Mouse (Mus musculus): Measurements from ENCODE around the gene Dgke. TPM values are rescaled to one million over a fixed set of nuclear protein-coding genes. Genes with fewer than 3 reads are reported as not detected.
A peak's percentile ranks its signal among the peaks of the same experiment; 100 is the strongest.

Dgke gene
- polyA plus RNA-seq, 1 experiment from 2014 or later: 4.5 TPM

- H3K9ac ChIP-seq (ENCODE audit: low read length): no peak overlapping the region
- H3K4me2 ChIP-seq (ENCODE audit: low read depth, low read length): no peak overlapping the region
- ATAC-seq (ENCODE audit: low read depth): no peak
- no peaks in the 10 kb centered on the region for H3K36me3 ChIP-seq (ENCODE audit: control insufficient read depth, insufficient read depth, low read length)
- no peaks in the 10 kb centered on the region for H3K9me3 ChIP-seq (ENCODE audit: control insufficient read depth, low read length)
- no peak overlapping the region for H3K4me3 ChIP-seq (ENCODE audit: low read length)
- no peaks in the 10 kb centered on the region for H3K4me1 ChIP-seq (replicated peaks; ENCODE audit: control insufficient read depth, insufficient read depth, low read length)
- no peak overlapping the region for H3K27ac ChIP-seq (ENCODE audit: low read length)
- WGBS: 73% methylated on average over 16 of the region's 16 CpGs
- H3K27me3 ChIP-seq (ENCODE audit: control insufficient read depth, insufficient read depth, low read depth, low read length): no peaks in the 10 kb centered on the region
Measured at GRCm38 (mm10) chr11:89078996-89079680, 12.5 kb upstream of the Dgke start.

DNA sequence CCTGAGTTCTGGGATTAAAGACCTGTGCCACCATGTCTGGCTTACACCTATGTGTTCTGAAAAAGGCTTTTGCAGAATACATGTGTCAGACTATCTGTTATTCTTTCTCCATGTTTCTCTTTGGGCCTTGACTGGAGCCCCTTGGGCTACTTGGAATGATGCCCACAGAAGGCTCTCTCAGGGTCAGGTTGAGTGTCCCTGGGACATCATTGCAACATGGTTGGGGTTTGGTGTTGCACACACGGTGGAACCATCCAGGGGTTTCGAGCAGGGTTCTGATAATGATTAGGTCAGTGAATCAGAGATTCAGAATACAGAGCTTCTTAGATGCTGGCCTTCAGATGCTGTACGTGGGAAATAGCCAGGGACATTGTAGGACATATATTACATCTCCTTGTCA, 11.7 kb upstream of the Dgke start:
- Histone ChIP-seq H3K4me3 (ENCODE audit: low read length) (no peak overlapping the region), H3K4me2 (ENCODE audit: low read depth, low read length) (no peak overlapping the region), H3K36me3 (ENCODE audit: control insufficient read depth, insufficient read depth, low read length) (no peaks in the 10 kb centered on the region), H3K9ac (ENCODE audit: low read length) (no peak overlapping the region), H3K27me3 (ENCODE audit: control insufficient read depth, insufficient read depth, low read depth, low read length) (no peaks in the 10 kb centered on the region), H3K9me3 (ENCODE audit: control insufficient read depth, low read length) (no peaks in the 10 kb centered on the region), H3K4me1 (replicated peaks; ENCODE audit: control insufficient read depth, insufficient read depth, low read length) (no peaks in the 10 kb centered on the region), H3K27ac (ENCODE audit: low read length) (no peak overlapping the region)
- WGBS: 80% methylated on average over 3 of the region's 3 CpGs
- ATAC-seq (ENCODE audit: low read depth): no peak

DNA sequence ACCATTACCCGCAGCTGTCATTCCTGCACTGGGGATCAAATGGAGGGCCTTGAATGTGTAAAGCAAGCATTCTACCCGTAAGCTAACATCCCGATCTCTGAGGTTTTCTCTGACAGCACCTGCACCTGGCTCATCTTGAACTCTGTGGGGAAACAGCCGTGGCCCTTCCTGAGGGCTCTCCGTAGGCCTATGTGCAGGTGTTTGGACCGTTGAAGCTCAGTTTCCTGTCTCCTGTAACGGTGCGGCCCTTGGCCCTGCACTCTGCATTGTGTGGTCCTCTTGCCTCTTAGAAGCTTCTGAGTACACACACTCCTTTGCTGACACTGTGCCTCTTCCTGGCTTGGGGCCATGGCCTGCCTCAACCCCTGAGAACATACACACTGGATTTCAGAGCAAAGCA, 11.0 kb upstream of the Dgke start:
- Histone ChIP-seq H3K36me3 (ENCODE audit: control insufficient read depth, insufficient read depth, low read length) (no peaks in the 10 kb centered on the region), H3K27me3 (ENCODE audit: control insufficient read depth, insufficient read depth, low read depth, low read length) (no peaks in the 10 kb centered on the region), H3K4me1 (replicated peaks; ENCODE audit: control insufficient read depth, insufficient read depth, low read length) (no peaks in the 10 kb centered on the region), H3K4me2 (ENCODE audit: low read depth, low read length) (no peak overlapping the region), H3K27ac (ENCODE audit: low read length) (no peak overlapping the region), H3K9me3 (ENCODE audit: control insufficient read depth, low read length) (no peaks in the 10 kb centered on the region), H3K4me3 (ENCODE audit: low read length) (no peak overlapping the region), H3K9ac (ENCODE audit: low read length) (no peak overlapping the region)
- 0 out of 2 replicates have a peak, but pooled peaks have one; percentile 26 for ATAC-seq (ENCODE audit: low read depth)
- 68% methylated on average over 8 of the region's 8 CpGs for WGBS

DNA sequence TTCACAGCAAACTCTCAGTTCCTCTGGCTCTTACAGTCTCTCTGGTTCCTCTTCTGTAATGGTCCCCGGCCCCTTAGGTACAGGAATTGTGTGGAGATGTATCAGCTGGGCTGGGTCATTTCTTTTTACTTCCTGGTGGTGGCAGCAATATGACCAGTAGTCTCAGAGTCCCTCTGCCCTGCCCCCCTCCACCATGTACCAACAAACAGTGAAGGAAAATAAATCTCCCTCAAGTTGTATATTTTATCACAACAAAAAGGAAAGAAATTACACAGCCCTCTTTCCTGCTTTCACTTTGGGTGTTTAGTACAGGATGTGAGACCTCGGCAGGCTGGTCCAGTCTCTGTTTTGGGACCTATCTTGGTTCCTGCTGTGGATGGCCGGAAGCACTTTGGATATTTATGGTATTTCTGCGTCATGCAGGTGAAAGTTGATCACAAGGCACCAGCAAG, 9.7 kb upstream of the Dgke start:
- no peaks in the 10 kb centered on the region for H3K9me3 ChIP-seq (ENCODE audit: control insufficient read depth, low read length)
- 57% methylated on average over 4 of the region's 4 CpGs for WGBS
- no peaks in the 10 kb centered on the region for H3K36me3 ChIP-seq (ENCODE audit: control insufficient read depth, insufficient read depth, low read length)
- H3K4me1 ChIP-seq (replicated peaks; ENCODE audit: control insufficient read depth, insufficient read depth, low read length): no peaks in the 10 kb centered on the region
- H3K9ac ChIP-seq (ENCODE audit: low read length): no peak overlapping the region
- ATAC-seq (ENCODE audit: low read depth): no peak
- no peaks in the 10 kb centered on the region for H3K27me3 ChIP-seq (ENCODE audit: control insufficient read depth, insufficient read depth, low read depth, low read length)
- H3K4me2 ChIP-seq (ENCODE audit: low read depth, low read length): no peak overlapping the region
- H3K27ac ChIP-seq (ENCODE audit: low read length): no peak overlapping the region
- H3K4me3 ChIP-seq (ENCODE audit: low read length): no peak overlapping the region

GRCm38 (mm10) chr11:89074783-89075413, 8.2 kb upstream of the Dgke start:
- Histone ChIP-seq H3K27me3 (ENCODE audit: control insufficient read depth, insufficient read depth, low read depth, low read length) (no peaks in the 10 kb centered on the region), H3K36me3 (ENCODE audit: control insufficient read depth, insufficient read depth, low read length) (no peaks in the 10 kb centered on the region), H3K9ac (ENCODE audit: low read length) (no peak overlapping the region), H3K4me1 (replicated peaks; ENCODE audit: control insufficient read depth, insufficient read depth, low read length) (no peaks in the 10 kb centered on the region), H3K9me3 (ENCODE audit: control insufficient read depth, low read length) (no peaks in the 10 kb centered on the region), H3K27ac (ENCODE audit: low read length) (no peak overlapping the region), H3K4me3 (ENCODE audit: low read length) (no peak overlapping the region), H3K4me2 (ENCODE audit: low read depth, low read length) (no peak overlapping the region)
- ATAC-seq (ENCODE audit: low read depth): no peak
- WGBS: 73% methylated on average over 19 of the region's 19 CpGs

DNA sequence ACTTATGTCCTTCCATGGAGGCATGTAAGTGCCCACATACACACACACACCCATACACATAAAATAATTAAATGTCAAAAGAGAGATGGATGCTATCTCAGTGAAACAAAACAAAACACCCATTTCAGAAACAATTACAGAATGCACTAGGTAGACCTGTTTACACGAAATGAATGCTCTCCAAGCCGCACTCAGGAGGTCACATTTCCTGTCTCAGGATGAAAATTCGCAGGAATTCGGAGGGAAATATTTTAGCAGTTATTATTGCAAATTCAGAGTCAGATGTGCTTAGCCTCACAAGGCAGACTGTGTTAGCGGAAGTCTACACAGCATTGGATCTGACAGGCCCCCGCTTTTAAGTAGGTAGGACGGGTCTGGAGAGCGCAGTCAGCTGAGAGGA, 6.9 kb upstream of the Dgke start, which contains the start of gene Gm525:
Gene Gm525, plus strand, starts transcription at position 301 of the 400 bp plus-strand sequence.
- ATAC-seq (ENCODE audit: low read depth): no peak
- Histone ChIP-seq H3K36me3 (ENCODE audit: control insufficient read depth, insufficient read depth, low read length) (no peaks in the 10 kb centered on the region), H3K4me1 (replicated peaks; ENCODE audit: control insufficient read depth, insufficient read depth, low read length) (no peaks in the 10 kb centered on the region), H3K4me2 (ENCODE audit: low read depth, low read length) (no peak within 1 kb of the TSS), H3K27ac (ENCODE audit: low read length) (no peak within 1 kb of the TSS), H3K4me3 (ENCODE audit: low read length) (no peak within 1 kb of the TSS), H3K27me3 (ENCODE audit: control insufficient read depth, insufficient read depth, low read depth, low read length) (no peaks in the 10 kb centered on the region), H3K9ac (ENCODE audit: low read length) (no peak within 1 kb of the TSS), H3K9me3 (ENCODE audit: control insufficient read depth, low read length) (no peaks in the 10 kb centered on the region)
- 67% methylated on average over 8 of the region's 8 CpGs for WGBS

DNA sequence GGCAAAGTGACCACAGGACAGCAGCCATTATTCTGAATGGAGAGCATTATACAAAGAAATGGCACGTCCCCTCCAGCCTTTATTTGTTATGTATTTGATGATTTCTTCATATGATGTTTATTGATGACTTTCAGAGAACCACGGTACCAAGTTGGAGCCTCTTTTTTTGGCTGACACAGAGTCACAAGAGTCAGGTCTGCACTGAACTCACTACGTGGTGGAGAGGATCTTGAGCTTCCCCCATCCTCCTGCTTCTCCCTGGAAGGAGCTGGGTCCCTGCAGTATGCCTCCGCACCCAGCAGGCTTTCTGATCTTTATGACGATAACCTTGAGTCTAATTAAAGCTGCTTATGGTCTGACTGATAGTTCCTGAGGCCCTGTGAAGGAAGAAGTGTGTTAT, 4.9 kb upstream of the Dgke start:
- Histone ChIP-seq H3K9me3 (ENCODE audit: control insufficient read depth, low read length) (no peaks in the 10 kb centered on the region), H3K27me3 (ENCODE audit: control insufficient read depth, insufficient read depth, low read depth, low read length) (no peaks in the 10 kb centered on the region), H3K4me1 (replicated peaks; ENCODE audit: control insufficient read depth, insufficient read depth, low read length) (no peaks in the 10 kb centered on the region), H3K4me2 (ENCODE audit: low read depth, low read length) (no peak overlapping the region), H3K9ac (ENCODE audit: low read length) (no peak overlapping the region), H3K4me3 (ENCODE audit: low read length) (no peak overlapping the region), H3K27ac (ENCODE audit: low read length) (no peak overlapping the region), H3K36me3 (ENCODE audit: control insufficient read depth, insufficient read depth, low read length) (no peaks in the 10 kb centered on the region)
- ATAC-seq (ENCODE audit: low read depth): no peak
- WGBS: 62% methylated on average over 5 of the region's 5 CpGs

DNA sequence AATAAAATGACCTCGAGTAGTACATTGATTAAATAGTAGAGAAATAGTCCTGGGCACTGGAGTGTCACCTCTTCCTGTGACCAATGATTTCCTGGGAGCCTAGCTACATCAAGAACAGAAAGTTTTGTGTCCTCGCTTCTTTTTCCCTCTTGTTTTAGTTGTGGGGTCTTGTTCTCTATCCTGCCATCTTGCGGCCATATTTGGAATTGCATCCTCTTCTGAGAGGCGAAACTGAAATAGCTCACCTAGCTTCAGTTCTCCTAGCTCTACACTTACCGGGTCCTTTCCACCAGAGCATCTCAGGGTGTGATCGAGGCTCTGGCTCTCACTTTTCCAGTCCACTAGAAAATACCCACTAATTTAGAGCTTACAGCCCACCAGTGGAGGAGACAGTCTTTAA, 2.7 kb upstream of the Dgke start:
- H3K4me3 ChIP-seq (ENCODE audit: low read length): no peak overlapping the region
- no peaks in the 10 kb centered on the region for H3K27me3 ChIP-seq (ENCODE audit: control insufficient read depth, insufficient read depth, low read depth, low read length)
- H3K9me3 ChIP-seq (ENCODE audit: control insufficient read depth, low read length): no peaks in the 10 kb centered on the region
- H3K4me2 ChIP-seq (ENCODE audit: low read depth, low read length): no peak overlapping the region
- no peaks in the 10 kb centered on the region for H3K36me3 ChIP-seq (ENCODE audit: control insufficient read depth, insufficient read depth, low read length)
- H3K4me1 ChIP-seq (replicated peaks; ENCODE audit: control insufficient read depth, insufficient read depth, low read length): no peaks in the 10 kb centered on the region
- no peak for ATAC-seq (ENCODE audit: low read depth)
- no peak overlapping the region for H3K9ac ChIP-seq (ENCODE audit: low read length)
- WGBS: 19% methylated on average over 6 of the region's 6 CpGs
- no peak overlapping the region for H3K27ac ChIP-seq (ENCODE audit: low read length)

GRCm38 (mm10) chr11:89068649-89069048, 2.0 kb upstream of the Dgke start:
- WGBS: 75% methylated on average over 14 of the region's 14 CpGs
- H3K4me1 ChIP-seq (replicated peaks; ENCODE audit: control insufficient read depth, insufficient read depth, low read length): no peaks in the 10 kb centered on the region
- H3K9ac ChIP-seq (ENCODE audit: low read length): no peak overlapping the region
- no peaks in the 10 kb centered on the region for H3K27me3 ChIP-seq (ENCODE audit: control insufficient read depth, insufficient read depth, low read depth, low read length)
- no peaks in the 10 kb centered on the region for H3K9me3 ChIP-seq (ENCODE audit: control insufficient read depth, low read length)
- ATAC-seq (ENCODE audit: low read depth): no peak
- H3K4me3 ChIP-seq (ENCODE audit: low read length): no peak overlapping the region
- no peak overlapping the region for H3K27ac ChIP-seq (ENCODE audit: low read length)
- H3K4me2 ChIP-seq (ENCODE audit: low read depth, low read length): no peak overlapping the region
- H3K36me3 ChIP-seq (ENCODE audit: control insufficient read depth, insufficient read depth, low read length): no peaks in the 10 kb centered on the region

Measured in lung, embryonic 16.5 days (tissue).